Mouse (Mus musculus) hindbrain, embryonic 10.5 days (tissue): ENCODE results near the gene Hoxb4. TPM values are rescaled to one million over a fixed set of nuclear protein-coding genes. Genes with fewer than 3 reads are reported as not detected.

Source experiments
- DNase-seq: peaks from one replicate; pipeline ENCODE4 v3.0.0-alpha.2; 2017; ENCODE audit warnings: low spot score
- H3K27ac ChIP-seq: fragments of 300-500 bp; sonication (generic); 2 replicates; pipeline ENCODE4 v1.5.1; 2016; ENCODE audit warnings: mild to moderate bottlenecking, moderate library complexity
- H3K27me3 ChIP-seq: fragments of 300-500 bp; sonication (generic); 2 replicates; pipeline ENCODE4 v1.6.1; 2016; ENCODE audit warnings: mild to moderate bottlenecking; ENCODE audit not compliant: poor library complexity, insufficient read depth, severe bottlenecking
- H3K36me3 ChIP-seq: fragments of 300-500 bp; sonication (generic); 2 replicates; pipeline ENCODE4 v1.6.1; 2016; ENCODE audit warnings: mild to moderate bottlenecking, moderate library complexity
- H3K4me1 ChIP-seq: fragments of 300-500 bp; sonication (generic); replicated peaks from 2 replicates; pipeline ENCODE4 v1.6.1; 2016; ENCODE audit warnings: mild to moderate bottlenecking
- H3K4me3 ChIP-seq: fragments of 300-500 bp; sonication (generic); 2 replicates; pipeline ENCODE4 v1.5.1; 2016; ENCODE audit warnings: mild to moderate bottlenecking, moderate library complexity
- H3K9me3 ChIP-seq: fragments of 300-500 bp; sonication (generic); 2 replicates; pipeline ENCODE4 v1.6.1; 2016; ENCODE audit warnings: mild to moderate bottlenecking, moderate library complexity
- WGBS: fragments of 180-500 bp; shearing (Covaris S2); methylation state at CpG from one replicate; pipeline ENCODE4 v1.1.7; 2016; 5-methylcytosine and 5-hydroxymethylcytosine counted together
- polyA plus RNA-seq: library from polyadenylated mRNA; unstranded; fragments of >200 nt; fragmentation: Nextera tagmentation; extraction: Ambion mirVana; gene quantifications from 2 replicates; pipeline ENCODE4 v1.2.1, GENCODE M21; 2016

Gene Hoxb4
- polyA plus RNA-seq, 1 experiment from 2014 or later = 3.1 TPM

DNA sequence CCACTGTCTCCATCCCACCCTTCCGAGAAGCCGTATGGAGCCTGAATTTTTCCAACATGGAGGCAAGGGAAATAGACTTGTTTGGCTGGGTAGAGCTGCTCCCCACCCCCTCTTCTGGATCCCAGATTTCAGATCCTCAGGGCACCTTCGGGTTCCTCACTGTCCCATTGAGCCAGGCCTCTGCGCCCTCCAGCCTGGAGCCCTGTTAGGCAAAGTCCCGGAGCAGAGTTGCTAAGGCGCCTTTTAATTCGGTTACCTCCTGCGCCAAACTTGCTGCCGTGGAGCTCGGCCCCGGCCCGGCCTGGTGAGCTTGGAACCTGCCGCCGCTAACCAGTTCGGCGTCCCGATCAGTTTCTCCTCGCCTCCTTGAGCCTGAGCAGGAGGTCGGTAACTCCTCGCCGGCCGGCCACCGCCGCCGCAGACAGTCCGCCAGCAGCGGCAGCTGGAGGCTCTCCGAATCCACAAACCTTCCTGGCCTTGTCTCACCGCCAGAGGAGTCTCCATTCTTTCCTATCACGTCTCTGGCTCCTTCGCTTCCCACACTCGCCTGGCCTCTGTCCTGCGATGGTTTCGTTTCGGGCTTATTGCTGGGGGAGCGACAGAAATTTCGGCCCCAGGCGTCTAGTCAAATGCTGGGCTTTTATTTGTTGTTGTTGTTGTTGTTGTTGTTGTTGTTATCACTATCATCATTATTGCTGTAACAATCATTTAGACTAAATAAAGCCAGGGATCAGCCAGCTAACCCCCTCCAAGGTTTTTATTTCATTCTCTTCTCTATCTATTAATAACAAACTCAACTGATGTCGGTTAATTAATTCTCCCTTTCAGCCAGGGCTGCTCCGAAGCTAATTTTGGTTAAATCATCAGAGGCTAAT is 23.9 kb downstream of the Hoxb4 start:
- Histone ChIP-seq H3K27me3 (peaks cover 100% of the 10 kb centered on the region), H3K4me3 (peak overlapping the region; percentile 50), H3K4me1 (peaks cover 34% of the 10 kb centered on the region), H3K27ac (peak overlapping the region; percentile 86), H3K9me3 (no peaks in the 10 kb centered on the region), H3K36me3 (peaks cover 5% of the 10 kb centered on the region; the same call in 1 of the 2 replicates)
- under 1% methylated on average over 40 of the region's 40 CpGs for WGBS
- peak; percentile 71 for DNase-seq

DNA sequence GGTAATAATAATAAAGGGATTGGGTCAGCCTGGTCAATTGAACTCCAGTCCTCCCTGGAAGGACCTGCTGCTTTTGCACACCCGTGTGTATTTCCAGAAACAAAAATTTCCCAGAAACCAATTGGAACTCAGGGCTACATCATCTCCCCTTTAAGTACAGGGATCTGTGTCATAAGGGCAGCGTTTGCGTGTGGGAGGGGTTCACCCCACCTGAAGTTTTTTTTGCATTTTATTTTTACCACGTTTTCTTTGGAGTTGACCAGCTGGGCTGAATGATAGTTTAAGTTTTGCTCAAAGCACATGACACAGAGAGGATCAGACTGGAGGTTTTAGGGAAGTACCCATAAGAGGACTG is 24.5 kb downstream of the Hoxb4 start:
- no peaks in the 10 kb centered on the region for H3K9me3 ChIP-seq
- H3K4me1 ChIP-seq = peaks cover 34% of the 10 kb centered on the region
- H3K27me3 ChIP-seq = peaks cover 100% of the 10 kb centered on the region
- H3K36me3 ChIP-seq = peaks cover 5% of the 10 kb centered on the region; the same call in 1 of the 2 replicates
- 3% methylated on average over 4 of the region's 4 CpGs for WGBS
- H3K4me3 ChIP-seq = peak overlapping the region; percentile 50
- H3K27ac ChIP-seq = peak overlapping the region; percentile 86
- peak; percentile 35 for DNase-seq

DNA sequence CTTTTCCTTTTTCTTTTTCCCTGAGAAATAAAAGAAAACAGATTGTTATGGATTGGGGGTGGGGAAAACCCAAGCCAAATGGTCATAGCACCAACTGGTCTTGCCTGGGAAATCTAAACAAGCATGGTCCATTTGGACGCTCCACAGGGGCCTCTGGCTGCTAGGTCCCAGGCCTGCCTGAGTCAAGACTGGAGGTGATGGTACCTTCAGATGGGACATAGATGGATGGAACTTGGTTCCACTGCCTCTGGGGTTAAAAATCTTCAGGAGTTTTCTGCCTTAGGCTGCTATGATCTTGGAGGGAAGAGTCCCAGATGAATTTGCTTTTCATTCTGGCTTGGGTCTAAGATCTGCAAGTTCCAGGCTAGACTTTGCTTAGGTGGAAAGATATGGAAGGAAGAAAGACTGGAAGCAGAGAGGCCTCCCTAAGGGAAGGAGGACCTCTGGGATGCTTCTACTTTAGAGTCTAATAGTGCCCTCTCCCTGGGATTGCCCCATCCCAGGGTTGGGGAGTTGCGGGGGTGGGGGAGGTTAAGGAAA is 25.2 kb downstream of the Hoxb4 start:
- H3K27ac ChIP-seq = peak overlapping the region; percentile 86
- no peaks in the 10 kb centered on the region for H3K9me3 ChIP-seq
- H3K4me1 ChIP-seq = peaks cover 34% of the 10 kb centered on the region
- H3K36me3 ChIP-seq = peaks cover 5% of the 10 kb centered on the region; the same call in 1 of the 2 replicates
- WGBS = 7% methylated on average over 2 of the region's 2 CpGs
- H3K27me3 ChIP-seq = peaks cover 100% of the 10 kb centered on the region
- peak overlapping the region; percentile 50 for H3K4me3 ChIP-seq
- peak; percentile 25 for DNase-seq

DNA sequence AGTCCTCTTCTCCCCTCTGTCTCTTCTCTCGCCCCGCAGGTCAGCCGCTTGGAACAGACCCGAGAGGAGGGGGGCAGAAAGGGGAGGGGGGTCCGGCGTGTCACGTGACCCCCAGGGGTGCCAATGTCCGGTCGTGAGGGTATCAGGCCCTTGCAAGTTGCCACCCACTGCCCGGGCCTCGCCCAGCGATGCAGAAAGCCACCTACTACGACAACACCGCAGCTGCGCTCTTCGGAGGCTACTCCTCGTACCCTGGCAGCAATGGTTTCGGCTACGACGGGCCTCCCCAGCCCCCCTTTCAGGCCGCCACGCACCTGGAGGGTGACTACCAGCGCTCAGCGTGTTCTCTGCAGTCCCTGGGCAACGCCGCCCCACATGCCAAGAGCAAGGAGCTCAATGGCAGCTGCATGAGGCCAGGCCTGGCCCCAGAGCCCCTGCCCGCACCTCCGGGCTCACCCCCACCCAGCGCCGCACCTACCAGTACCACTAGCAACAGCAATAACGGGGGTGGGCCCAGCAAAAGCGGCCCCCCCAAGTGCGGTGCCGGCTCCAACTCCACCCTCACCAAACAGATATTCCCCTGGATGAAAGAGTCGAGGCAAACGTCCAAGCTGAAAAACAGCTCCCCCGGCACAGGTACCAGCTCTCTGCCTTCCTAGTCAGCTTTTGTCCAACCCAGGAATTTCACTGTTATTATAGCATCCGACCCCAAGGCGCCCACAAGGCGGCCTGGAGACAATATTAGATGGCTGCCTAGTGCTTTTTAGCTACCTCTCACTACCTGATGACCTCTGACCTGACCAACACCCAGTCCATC is 26.2 kb downstream of the Hoxb4 start:
- peaks cover 32% of the 10 kb centered on the region for H3K4me1 ChIP-seq
- peak; percentile 76 for DNase-seq
- WGBS = under 1% methylated on average over 40 of the region's 40 CpGs
- no peaks in the 10 kb centered on the region for H3K9me3 ChIP-seq
- H3K27me3 ChIP-seq = peaks cover 100% of the 10 kb centered on the region
- H3K27ac ChIP-seq = peak overlapping the region; percentile 86
- peak overlapping the region; percentile 50 for H3K4me3 ChIP-seq
- peaks cover 5% of the 10 kb centered on the region; the same call in 1 of the 2 replicates for H3K36me3 ChIP-seq

DNA sequence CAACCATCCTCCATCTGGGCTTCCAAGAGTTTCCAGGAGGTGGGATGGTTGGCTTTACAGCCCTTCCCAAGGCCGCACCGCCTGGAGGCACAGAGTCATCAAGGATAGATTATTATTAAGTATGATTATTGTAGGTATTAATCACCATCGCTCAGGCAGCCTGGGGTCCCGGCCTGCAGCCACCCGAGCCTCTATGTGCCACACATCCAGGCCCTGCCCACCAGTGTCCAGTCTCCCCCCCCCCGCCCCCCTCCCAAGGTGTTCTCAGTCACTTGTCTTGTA is 26.8 kb downstream of the Hoxb4 start:
- peaks cover 33% of the 10 kb centered on the region for H3K4me1 ChIP-seq
- DNase-seq = peak; percentile 51
- peaks cover 5% of the 10 kb centered on the region; the same call in 1 of the 2 replicates for H3K36me3 ChIP-seq
- H3K4me3 ChIP-seq = peak overlapping the region; percentile 50
- H3K27me3 ChIP-seq = peaks cover 100% of the 10 kb centered on the region
- H3K9me3 ChIP-seq = no peaks in the 10 kb centered on the region
- 9% methylated on average over 6 of the region's 6 CpGs for WGBS
- H3K27ac ChIP-seq = peak overlapping the region; percentile 86

DNA sequence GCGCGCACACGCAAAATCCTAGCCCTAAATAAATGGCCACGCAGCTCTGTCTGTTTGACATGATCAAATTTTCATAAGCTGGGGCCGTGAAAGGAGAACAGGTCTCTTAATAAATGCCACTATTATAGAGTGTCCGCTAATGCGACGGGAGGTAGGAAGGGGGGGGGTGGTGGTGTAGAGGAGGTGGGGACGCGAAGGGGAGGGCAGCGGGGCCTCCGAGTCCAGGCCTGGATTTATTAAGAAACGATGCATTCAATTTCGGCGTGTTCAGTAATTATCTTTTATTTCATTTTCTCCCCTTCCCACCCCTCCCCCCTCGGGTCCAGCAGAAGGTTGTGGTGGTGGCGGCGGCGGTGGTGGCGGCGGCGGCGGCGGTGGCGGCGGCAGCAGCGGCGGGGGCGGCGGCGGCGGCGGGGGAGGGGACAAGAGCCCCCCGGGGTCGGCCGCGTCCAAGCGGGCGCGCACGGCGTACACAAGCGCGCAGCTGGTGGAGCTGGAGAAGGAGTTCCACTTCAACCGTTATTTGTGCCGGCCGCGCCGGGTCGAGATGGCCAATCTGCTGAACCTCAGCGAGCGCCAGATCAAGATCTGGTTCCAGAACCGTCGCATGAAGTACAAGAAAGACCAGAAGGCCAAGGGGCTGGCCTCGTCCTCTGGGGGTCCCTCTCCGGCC is 27.3 kb downstream of the Hoxb4 start:
- no peaks in the 10 kb centered on the region for H3K9me3 ChIP-seq
- peaks cover 5% of the 10 kb centered on the region; the same call in 1 of the 2 replicates for H3K36me3 ChIP-seq
- peaks cover 100% of the 10 kb centered on the region for H3K27me3 ChIP-seq
- peak; percentile 66 for DNase-seq
- H3K4me3 ChIP-seq = peak overlapping the region; percentile 50
- H3K27ac ChIP-seq = peak overlapping the region; percentile 86
- WGBS = 1% methylated on average over 45 of the region's 56 CpGs
- H3K4me1 ChIP-seq = peaks cover 32% of the 10 kb centered on the region

DNA sequence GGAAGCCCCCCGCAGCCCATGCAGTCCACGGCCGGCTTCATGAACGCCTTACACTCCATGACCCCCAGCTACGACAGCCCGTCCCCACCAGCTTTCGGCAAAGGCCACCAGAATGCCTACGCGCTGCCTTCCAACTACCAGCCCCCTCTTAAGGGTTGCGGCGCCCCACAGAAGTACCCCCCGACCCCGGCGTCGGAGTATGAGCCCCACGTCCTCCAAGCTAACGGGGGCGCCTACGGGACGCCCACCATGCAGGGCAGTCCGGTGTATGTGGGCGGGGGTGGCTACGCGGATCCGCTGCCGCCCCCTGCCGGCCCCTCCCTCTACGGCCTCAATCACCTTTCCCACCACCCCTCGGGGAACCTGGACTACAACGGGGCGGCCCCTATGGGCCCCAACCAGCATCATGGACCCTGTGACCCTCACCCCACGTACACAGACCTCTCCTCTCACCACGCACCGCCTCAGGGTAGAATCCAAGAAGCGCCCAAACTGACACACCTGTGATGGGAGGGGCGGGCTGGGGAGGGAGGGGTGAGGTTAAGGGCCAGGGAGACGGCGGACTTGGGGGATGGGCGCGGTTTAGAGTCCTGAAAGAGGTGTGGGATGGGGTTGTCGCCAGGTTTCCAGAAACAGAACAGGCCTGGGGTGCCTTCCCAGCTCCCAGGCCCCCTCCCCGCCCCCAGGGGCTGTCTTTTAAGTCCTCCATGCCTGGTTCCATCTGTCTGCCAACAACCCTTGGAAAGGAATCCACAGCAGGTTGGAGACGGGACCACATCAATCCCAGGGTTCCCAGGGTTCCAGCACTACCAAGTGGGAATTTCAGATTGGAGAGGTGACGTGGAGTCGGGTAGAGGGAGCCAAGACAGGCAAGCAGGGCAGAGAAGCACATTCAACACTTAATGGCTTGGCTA is 28.1 kb downstream of the Hoxb4 start:
- Histone ChIP-seq H3K9me3 (no peaks in the 10 kb centered on the region), H3K4me1 (peaks cover 33% of the 10 kb centered on the region), H3K27me3 (peaks cover 100% of the 10 kb centered on the region), H3K36me3 (peaks cover 5% of the 10 kb centered on the region; the same call in 1 of the 2 replicates), H3K4me3 (peak overlapping the region; percentile 50), H3K27ac (peak overlapping the region; percentile 86)
- WGBS = 2% methylated on average over 44 of the region's 45 CpGs
- DNase-seq = peak; percentile 44

DNA sequence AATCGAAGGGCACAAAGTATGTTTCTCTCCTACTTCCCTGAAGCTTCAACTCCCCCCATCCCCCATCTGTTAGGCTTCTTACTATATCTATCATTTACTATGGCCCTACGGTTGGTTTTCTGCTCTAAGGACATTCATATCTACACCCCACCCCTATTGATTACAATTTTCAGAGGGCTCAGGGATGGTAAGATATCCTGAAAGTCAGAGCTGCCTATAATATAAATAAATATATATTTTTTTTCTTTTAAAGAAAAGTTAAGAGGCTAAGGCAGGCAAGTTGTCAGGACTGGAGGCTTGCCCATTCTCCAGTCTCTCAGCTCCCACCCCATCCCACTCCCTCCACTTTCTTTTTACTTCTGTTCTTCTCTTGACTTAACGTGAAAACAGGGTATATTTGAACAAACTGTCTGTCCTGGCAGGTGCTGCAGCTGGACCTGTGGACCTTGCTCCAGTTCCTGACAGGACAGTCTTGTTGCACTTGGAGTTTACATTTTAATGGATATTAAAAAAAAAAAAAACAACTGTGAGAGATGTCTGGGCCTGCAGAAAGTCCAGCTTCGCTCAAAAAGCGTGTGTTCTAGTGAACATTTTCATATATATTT is 29.0 kb downstream of the Hoxb4 start:
- Histone ChIP-seq H3K27ac (peak overlapping the region; percentile 86), H3K36me3 (peaks cover 5% of the 10 kb centered on the region; the same call in 1 of the 2 replicates), H3K4me1 (peaks cover 33% of the 10 kb centered on the region), H3K9me3 (no peaks in the 10 kb centered on the region), H3K27me3 (peaks cover 100% of the 10 kb centered on the region), H3K4me3 (peak overlapping the region; percentile 50)
- DNase-seq = peak; percentile 20
- 20% methylated on average over 5 of the region's 5 CpGs for WGBS

DNA sequence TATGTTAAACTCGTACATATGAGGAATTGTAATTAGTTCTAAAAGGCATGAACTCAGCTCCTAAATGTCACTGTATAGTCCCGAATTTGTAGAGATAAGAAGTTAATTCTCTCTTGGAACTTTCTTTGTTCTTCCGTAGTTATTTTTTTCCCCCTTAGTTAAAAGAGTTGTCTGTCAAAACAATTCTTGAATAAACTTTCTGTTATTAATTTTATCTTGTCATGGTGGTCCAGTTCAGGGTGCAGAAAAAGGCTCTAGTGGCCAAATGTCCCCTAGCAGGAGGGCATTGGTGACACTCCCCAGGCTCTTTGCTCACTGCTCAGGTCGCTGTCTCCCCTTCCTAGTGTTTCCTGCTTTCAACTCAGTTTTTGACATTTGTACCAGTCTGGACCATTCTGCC is 29.6 kb downstream of the Hoxb4 start:
- Histone ChIP-seq H3K4me1 (peaks cover 33% of the 10 kb centered on the region), H3K27me3 (peaks cover 100% of the 10 kb centered on the region), H3K36me3 (peaks cover 5% of the 10 kb centered on the region; the same call in 1 of the 2 replicates), H3K4me3 (peak overlapping the region; percentile 69), H3K9me3 (no peaks in the 10 kb centered on the region), H3K27ac (peak overlapping the region; percentile 89)
- DNase-seq = no peak
- WGBS = 10% methylated on average over 4 of the region's 4 CpGs

DNA sequence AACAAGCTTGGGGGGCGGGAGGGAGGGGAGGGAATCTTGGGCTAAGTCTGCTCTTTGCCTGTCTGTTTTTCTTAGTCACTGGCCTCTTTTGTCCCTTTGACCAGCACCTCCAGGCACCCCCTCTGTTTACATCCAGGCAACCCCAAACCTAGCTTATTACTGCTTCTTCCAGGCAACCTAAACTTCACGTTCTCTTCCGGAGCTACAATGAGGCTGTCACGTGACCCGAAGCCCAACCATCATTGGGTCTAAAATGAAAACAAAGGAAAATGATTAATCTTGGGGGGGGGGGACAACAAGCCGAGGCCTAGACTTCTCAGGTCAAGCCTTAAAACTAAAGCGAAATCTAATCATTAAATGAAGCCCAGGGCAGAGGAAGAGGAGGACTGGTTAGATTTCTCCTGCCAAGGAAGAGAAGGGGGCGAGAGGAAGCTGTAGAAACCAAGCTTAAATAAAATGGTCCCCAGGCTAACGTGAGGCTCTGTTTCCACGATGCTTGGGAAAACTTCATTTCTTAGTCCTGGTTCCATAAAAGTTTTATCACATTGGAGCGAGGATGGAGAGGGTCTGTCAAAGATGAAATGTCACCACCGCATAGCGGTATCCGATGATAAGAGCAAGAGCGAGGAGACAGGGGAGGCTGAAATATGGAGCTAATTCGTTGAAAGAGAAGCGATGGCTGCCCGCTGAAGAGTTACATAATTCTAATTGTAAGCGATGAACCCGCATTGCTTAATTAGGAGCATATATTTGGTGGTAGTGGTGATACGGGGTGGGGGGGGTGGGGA is 30.3 kb downstream of the Hoxb4 start:
- peak; percentile 57 for DNase-seq
- WGBS = 5% methylated on average over 21 of the region's 21 CpGs

DNA sequence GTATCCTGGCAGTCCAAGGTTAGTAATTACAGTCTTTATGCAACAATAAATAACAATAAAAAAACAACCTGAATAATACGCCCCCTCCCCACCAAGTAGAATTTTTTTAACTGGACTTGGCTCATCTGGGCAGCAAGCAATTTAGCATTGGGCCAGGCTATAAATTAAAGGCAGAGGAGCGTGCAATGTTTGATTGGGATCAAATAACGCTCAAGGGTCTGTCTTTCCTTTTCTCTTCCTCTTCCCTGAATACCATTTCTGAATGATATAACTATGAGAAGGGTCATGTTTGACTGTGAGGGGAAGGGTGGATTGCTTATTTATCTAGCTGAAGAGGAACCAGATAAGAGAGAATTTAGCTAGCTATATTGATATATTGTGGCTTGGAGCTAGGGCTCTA is 30.9 kb downstream of the Hoxb4 start:
- H3K27me3 ChIP-seq = peaks cover 100% of the 10 kb centered on the region
- H3K4me1 ChIP-seq = peaks cover 36% of the 10 kb centered on the region
- H3K9me3 ChIP-seq = no peaks in the 10 kb centered on the region
- 17% methylated on average over 3 of the region's 3 CpGs for WGBS
- H3K4me3 ChIP-seq = peak overlapping the region; percentile 69
- DNase-seq = no peak
- peaks cover 12% of the 10 kb centered on the region for H3K36me3 ChIP-seq
- peak overlapping the region; percentile 89 for H3K27ac ChIP-seq

More for the DNA sequence above, 30.3 kb downstream of the Hoxb4 start:
- Histone ChIP-seq H3K27ac (peak overlapping the region; percentile 89), H3K36me3 (peaks cover 10% of the 10 kb centered on the region), H3K27me3 (peaks cover 100% of the 10 kb centered on the region), H3K4me1 (peaks cover 36% of the 10 kb centered on the region), H3K4me3 (peak overlapping the region; percentile 69), H3K9me3 (no peaks in the 10 kb centered on the region)
